Mouse (Mus musculus) stomach, postnatal 0 days (tissue): ENCODE data around the gene Hsdl2.

Experiments used
- CTCF ChIP-seq: IDR thresholded peaks from 2 replicates; pipeline ENCODE4 v1.5.1; 2016; ENCODE audit warnings: antibody characterized with exemption, low read depth, mild to moderate bottlenecking, moderate library complexity
- EP300 ChIP-seq: optimal IDR thresholded peaks from 2 replicates; pipeline ENCODE3; 2016; ENCODE audit warnings: antibody characterized with exemption

GRCm38 (mm10) chr4:59668050-59668449 is 86.7 kb downstream of the Hsdl2 start:
- TF ChIP-seq EP300: no peak
- TF ChIP-seq CTCF: no peak
